Mouse (Mus musculus): ENCODE data around the gene Cul5.

GRCm38 (mm10) chr9:53601541-53601940, 68.3 kb downstream of the Cul5 start:
- TF ChIP-seq CTCF (IDR thresholded peaks at IDR 0.05; ENCODE audit: control insufficient read depth, insufficient read depth, insufficient replicate concordance, low read depth, low read length) (no peak), POLR2A (IDR thresholded peaks at IDR 0.05; ENCODE audit: control insufficient read depth, low read depth, low read length) (no peak)

Measured in testis, adult 2 months (tissue).